Mouse (Mus musculus) stomach, embryonic 15.5 days (tissue): Measurements from ENCODE around the gene Olfr1509. TPM values are rescaled to one million over a fixed set of nuclear protein-coding genes. Genes with fewer than 3 reads are reported as not detected.
"Not testable (repeated sequence)": the region's sequence is repeated elsewhere in the genome, so short reads cannot be mapped to it uniquely, and the experiment has no call there.

Experiments
- ATAC-seq: fragments of 200-750 bp; cut with Nextera tagmentation; 2 replicates; pipeline ENCODE4 v1.8.0; 2017; ENCODE audit warnings: low read depth, moderate number of reproducible peaks, moderate TSS enrichment; ENCODE audit not compliant: insufficient read depth, low FRiP score
- H3K27ac ChIP-seq: fragments of 300-500 bp; sonication (generic); 2 replicates; pipeline ENCODE4 v1.5.1; 2015; ENCODE audit warnings: mild to moderate bottlenecking, inconsistent platforms
- H3K27me3 ChIP-seq: fragments of 300-500 bp; sonication (generic); replicated peaks from 2 replicates; pipeline ENCODE4 v1.6.1; 2015; ENCODE audit warnings: inconsistent platforms
- H3K36me3 ChIP-seq: fragments of 300-500 bp; sonication (generic); 2 replicates; pipeline ENCODE4 v1.6.1; 2015; ENCODE audit warnings: inconsistent platforms
- H3K4me1 ChIP-seq: fragments of 300-500 bp; sonication (generic); 2 replicates; pipeline ENCODE4 v1.6.1; 2015; ENCODE audit warnings: inconsistent platforms
- H3K4me2 ChIP-seq: fragments of 300-500 bp; sonication (generic); 2 replicates; pipeline ENCODE4 v1.6.1; 2015; ENCODE audit warnings: mild to moderate bottlenecking, inconsistent platforms
- H3K4me3 ChIP-seq: fragments of 300-500 bp; sonication (generic); replicated peaks from 2 replicates; pipeline ENCODE4 v1.5.1; 2015; ENCODE audit warnings: inconsistent platforms
- H3K9ac ChIP-seq: fragments of 300-500 bp; sonication (generic); 2 replicates; pipeline ENCODE4 v1.6.1; 2015; ENCODE audit warnings: inconsistent platforms
- H3K9me3 ChIP-seq: fragments of 300-500 bp; sonication (generic); 2 replicates; pipeline ENCODE4 v1.6.1; 2016; ENCODE audit warnings: inconsistent platforms
- WGBS: fragments of 180-500 bp; shearing (Covaris S2); methylation state at CpG from one replicate; pipeline ENCODE4 v1.1.7; 2015; 5-methylcytosine and 5-hydroxymethylcytosine counted together
- polyA plus RNA-seq: library from polyadenylated mRNA; unstranded; fragments of >200 nt; fragmentation: Nextera tagmentation; extraction: Ambion mirVana; gene quantifications from 2 replicates; pipeline ENCODE4 v1.2.1, GENCODE M21; 2015

The Olfr1509 gene
- polyA plus RNA-seq: not detected in 2 replicates

GRCm38 (mm10) chr14:52442690-52443089 is at the start of gene Olfr1509:
TSS of gene Olfr1509 (plus strand) at chr14:52442990.
- ATAC-seq: no peak
- no peak within 1 kb of the TSS for H3K9ac ChIP-seq
- no peak within 1 kb of the TSS for H3K4me2 ChIP-seq

DNA sequence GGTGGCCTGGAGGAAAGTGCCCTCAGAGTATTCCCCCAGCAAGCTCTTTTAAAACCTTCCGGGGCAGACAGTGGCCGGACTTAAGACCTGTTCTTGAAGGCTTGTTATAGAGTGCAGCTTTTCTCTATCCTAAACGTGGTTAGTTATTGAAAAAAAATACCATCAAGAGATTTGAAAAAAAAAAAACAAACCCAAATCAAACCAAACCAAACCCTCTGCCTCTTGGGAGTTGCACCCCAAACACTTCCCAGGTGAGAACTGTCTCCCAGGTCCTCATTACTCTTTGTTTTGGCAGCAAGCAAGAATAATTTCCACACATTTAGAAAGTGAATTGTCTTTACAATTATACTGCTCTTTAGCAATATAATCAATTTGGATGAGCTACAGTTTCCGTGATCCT is 45.5 kb upstream of the Olfr1509 start, which contains the start of gene Olfr1511:
TSS of gene Olfr1511 (minus strand) at position 101 of the 400 bp plus-strand sequence.
- Histone ChIP-seq H3K4me1 (no peaks in the 10 kb centered on the region), H3K27ac (no peak within 1 kb of the TSS), H3K27me3 (no peaks in the 10 kb centered on the region), H3K9me3 (no peaks in the 10 kb centered on the region), H3K4me3 (no peak within 1 kb of the TSS), H3K4me2 (no peak within 1 kb of the TSS), H3K9ac (no peak within 1 kb of the TSS), H3K36me3 (no peaks in the 10 kb centered on the region)
- no peak for ATAC-seq
- 68% methylated on average over 4 of the region's 4 CpGs for WGBS

More at GRCm38 (mm10) chr14:52442690-52443089, at the start of gene Olfr1509:
- no peaks in the 10 kb centered on the region for H3K4me1 ChIP-seq
- no peaks in the 10 kb centered on the region for H3K9me3 ChIP-seq
- H3K27ac ChIP-seq: no peak within 1 kb of the TSS
- no peaks in the 10 kb centered on the region for H3K36me3 ChIP-seq
- H3K27me3 ChIP-seq: no peaks in the 10 kb centered on the region
- no peak within 1 kb of the TSS for H3K4me3 ChIP-seq

- not testable (repeated sequence) for H3K4me2 ChIP-seq, H3K4me3 ChIP-seq, H3K9me3 ChIP-seq, H3K27ac ChIP-seq, H3K9ac ChIP-seq, H3K4me1 ChIP-seq, ATAC-seq, H3K36me3 ChIP-seq, H3K27me3 ChIP-seq
- WGBS: 69% methylated on average over 8 of the region's 10 CpGs
Measured at GRCm38 (mm10) chr14:52410142-52410919, 32.5 kb upstream of the Olfr1509 start.

DNA sequence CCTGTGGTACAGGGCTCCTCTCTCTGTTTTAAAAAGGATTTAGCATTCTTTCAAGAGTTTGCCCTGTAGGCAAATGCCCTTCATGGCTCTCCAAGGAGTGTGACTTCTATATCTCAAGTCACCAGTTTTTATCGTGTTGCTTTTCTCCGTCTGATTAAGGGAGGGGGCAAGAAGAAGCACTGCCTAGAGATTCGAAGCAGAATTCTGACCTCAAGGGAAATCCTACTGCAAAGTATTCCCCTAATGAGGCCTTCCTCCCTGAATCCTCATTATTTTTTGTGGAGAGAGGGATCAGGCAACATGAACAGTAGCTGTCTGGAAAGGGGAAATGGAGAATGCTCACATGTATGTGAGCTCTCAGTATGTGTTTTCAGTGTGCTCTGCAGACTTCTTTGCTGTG is 28.5 kb upstream of the Olfr1509 start, which contains the start of gene Olfr1510:
TSS of gene Olfr1510 (minus strand) at position 101 of the 400 bp plus-strand sequence.
- no peak within 1 kb of the TSS for H3K4me2 ChIP-seq
- H3K27me3 ChIP-seq: no peaks in the 10 kb centered on the region
- H3K27ac ChIP-seq: no peak within 1 kb of the TSS
- H3K9ac ChIP-seq: no peak within 1 kb of the TSS
- ATAC-seq: no peak
- H3K9me3 ChIP-seq: no peaks in the 10 kb centered on the region
- 84% methylated on average over 3 of the region's 3 CpGs for WGBS
- H3K4me3 ChIP-seq: no peak within 1 kb of the TSS
- no peaks in the 10 kb centered on the region for H3K36me3 ChIP-seq
- H3K4me1 ChIP-seq: no peaks in the 10 kb centered on the region

- Histone ChIP-seq H3K27me3 (no peaks in the 10 kb centered on the region), H3K9me3 (no peaks in the 10 kb centered on the region), H3K4me1 (no peaks in the 10 kb centered on the region), H3K4me3 (no peak overlapping the region), H3K36me3 (no peaks in the 10 kb centered on the region), H3K4me2 (no peak overlapping the region), H3K27ac (no peak overlapping the region), H3K9ac (no peak overlapping the region)
- 89% methylated on average over 1 of the region's 1 CpGs for WGBS
- ATAC-seq: no peak
Measured at GRCm38 (mm10) chr14:52427686-52428085, 15.1 kb upstream of the Olfr1509 start.

- Histone ChIP-seq H3K9me3 (no peaks in the 10 kb centered on the region), H3K9ac (no peak overlapping the region), H3K4me1 (no peaks in the 10 kb centered on the region), H3K36me3 (no peaks in the 10 kb centered on the region), H3K27ac (no peak overlapping the region), H3K27me3 (no peaks in the 10 kb centered on the region), H3K4me2 (no peak overlapping the region), H3K4me3 (no peak overlapping the region)
- 82% methylated on average over 8 of the region's 8 CpGs for WGBS
- no peak for ATAC-seq
Measured at GRCm38 (mm10) chr14:52451138-52451537, 8.3 kb downstream of the Olfr1509 start.

GRCm38 (mm10) chr14:52461928-52462327 is 19.1 kb downstream of the Olfr1509 start:
- Histone ChIP-seq H3K36me3 (no peaks in the 10 kb centered on the region), H3K4me1 (no peaks in the 10 kb centered on the region), H3K27ac (no peak overlapping the region), H3K4me3 (no peak overlapping the region), H3K27me3 (no peaks in the 10 kb centered on the region), H3K9me3 (no peaks in the 10 kb centered on the region), H3K9ac (no peak overlapping the region), H3K4me2 (no peak overlapping the region)
- no peak for ATAC-seq

DNA sequence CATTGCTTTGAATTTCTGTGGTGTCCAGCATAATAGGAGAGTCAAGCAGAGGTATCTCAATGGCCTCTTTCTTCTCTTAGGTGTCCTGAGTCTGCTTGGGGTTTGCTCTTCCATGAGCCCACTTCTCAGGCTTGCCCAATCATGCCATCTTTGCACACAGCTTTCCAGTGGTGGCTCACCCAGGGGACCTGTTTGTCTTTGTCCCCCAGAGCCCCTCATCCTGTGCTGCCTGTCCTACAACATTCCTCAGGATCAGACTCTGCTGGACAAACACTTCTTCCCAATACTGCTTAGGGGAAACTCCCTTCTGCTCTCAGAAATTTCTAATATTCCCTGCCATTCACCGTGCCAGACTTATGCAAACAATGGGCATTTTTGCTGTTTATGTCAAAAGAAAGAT is 22.9 kb downstream of the Olfr1509 start:
- H3K27me3 ChIP-seq: no peaks in the 10 kb centered on the region
- no peak overlapping the region for H3K9ac ChIP-seq
- H3K27ac ChIP-seq: no peak overlapping the region
- H3K9me3 ChIP-seq: no peaks in the 10 kb centered on the region
- no peaks in the 10 kb centered on the region for H3K36me3 ChIP-seq
- whole genome bisulfite sequencing: 62% methylated on average over 1 of the region's 1 CpGs
- no peak for ATAC-seq
- H3K4me3 ChIP-seq: no peak overlapping the region
- H3K4me1 ChIP-seq: no peaks in the 10 kb centered on the region
- no peak overlapping the region for H3K4me2 ChIP-seq

- Histone ChIP-seq H3K27ac (no peak within 1 kb of the TSS), H3K9me3 (no peaks in the 10 kb centered on the region), H3K4me2 (no peak within 1 kb of the TSS), H3K36me3 (no peaks in the 10 kb centered on the region), H3K4me3 (no peak within 1 kb of the TSS), H3K4me1 (no peaks in the 10 kb centered on the region), H3K9ac (no peak within 1 kb of the TSS), H3K27me3 (no peaks in the 10 kb centered on the region)
- ATAC-seq: no peak
- WGBS: 55% methylated on average over 2 of the region's 2 CpGs
Measured at GRCm38 (mm10) chr14:52467395-52467794, 24.6 kb downstream of the Olfr1509 start, which contains the start of gene Olfr1508. TSS of gene Olfr1508 (minus strand) at chr14:52467495.

- H3K27ac ChIP-seq: no peak within 1 kb of the TSS
- 70% methylated on average over 4 of the region's 4 CpGs for WGBS
Measured at GRCm38 (mm10) chr14:52495516-52495915, 52.7 kb downstream of the Olfr1509 start, which contains the start of gene Olfr1507. TSS of gene Olfr1507 (minus strand) at chr14:52495749.

More at GRCm38 (mm10) chr14:52495516-52495915, 52.7 kb downstream of the Olfr1509 start, which contains the start of gene Olfr1507:
- no peak for ATAC-seq
- H3K4me3 ChIP-seq: no peak within 1 kb of the TSS
- H3K4me1 ChIP-seq: no peaks in the 10 kb centered on the region
- no peaks in the 10 kb centered on the region for H3K36me3 ChIP-seq
- H3K27me3 ChIP-seq: no peaks in the 10 kb centered on the region
- no peak within 1 kb of the TSS for H3K4me2 ChIP-seq
- H3K9me3 ChIP-seq: no peaks in the 10 kb centered on the region
- H3K9ac ChIP-seq: no peak within 1 kb of the TSS
